Comparison of ENCODE assay signal across 12 mouse cellular contexts in genomic region chr15:78438018-78438394, GRCm38 (mm10). TPM values are rescaled to one million over a fixed set of nuclear protein-coding genes. Genes with fewer than 3 reads are reported as not detected.
DNase-seq lines count a peak whose midpoint lies in the region; ATAC-seq and TF ChIP-seq lines count a peak whose summit lies in the region.
"Had no signal": no experiment of that assay in that cellular context is flagged by ENCODE, and none has a peak within 500 bp of the region (broad histone marks: within the 10 kb centered on the region; RNA-seq: fewer than 3 reads in every experiment).

No protein-coding gene starts in this region.

- WGBS in heart, embryonic 14.5 days: 30% methylated on average over 4 of the region's 4 CpGs
- 33% methylated on average over 4 of the region's 4 CpGs for WGBS in midbrain, embryonic 10.5 days
- WGBS in midbrain, embryonic 15.5 days: 50% methylated on average over 4 of the region's 4 CpGs
- WGBS in embryonic facial prominence, embryonic 10.5 days: 38% methylated on average over 4 of the region's 4 CpGs
- 42% methylated on average over 4 of the region's 4 CpGs for WGBS in olfactory bulb, adult 2 months

- no peak for TF ChIP-seq CTCF in olfactory bulb, adult 2 months (IDR thresholded peaks at IDR 0.05; ENCODE audit: insufficient read depth, low read depth, low read length)

- H3K4me2 ChIP-seq in heart, embryonic 14.5 days (ENCODE audit: low read length): no peak overlapping the region
- H3K4me2 ChIP-seq in midbrain, embryonic 15.5 days: no peak overlapping the region

- no peak overlapping the region for H3K4me3 ChIP-seq in heart, embryonic 14.5 days (ENCODE audit: control insufficient read depth in 1 of 2, insufficient read depth in 1 of 2, low read depth in 1 of 2, low read length in 2 of 2)
- 0 out of 2 replicates have a peak overlapping the region, but pooled peaks have one; percentile 50 for H3K4me3 ChIP-seq in midbrain, embryonic 10.5 days
- no peak overlapping the region for H3K4me3 ChIP-seq in midbrain, embryonic 15.5 days
- H3K4me3 ChIP-seq in embryonic facial prominence, embryonic 10.5 days: 0 out of 2 replicates have a peak overlapping the region, but pooled peaks have one; percentile 52
- H3K4me3 ChIP-seq in olfactory bulb, adult 2 months (ENCODE audit: insufficient read depth, low read depth, low read length): no peak overlapping the region

- peak overlapping the region; percentile 51; the same call in 1 of the 2 replicates for H3K9ac ChIP-seq in heart, embryonic 14.5 days (ENCODE audit: low read length)
- H3K9ac ChIP-seq in midbrain, embryonic 15.5 days: no peak overlapping the region

- no peak for DNase-seq in heart, adult 9 months (ENCODE audit: low spot score in 2 of 2)
- DNase-seq in midbrain, embryonic 10.5 days (ENCODE audit: low spot score): no peak
- no peak for DNase-seq in embryonic facial prominence, embryonic 10.5 days (ENCODE audit: low spot score)
- no peak for DNase-seq in retina, embryonic 14.5 days (ENCODE audit: low spot score)
- DNase-seq: right cerebral cortex, postnatal 4 days had no signal

- no peak for TF ChIP-seq POLR2A in olfactory bulb, adult 2 months (IDR thresholded peaks at IDR 0.05; ENCODE audit: insufficient read depth, low read depth, low read length)

- no peak for ATAC-seq in heart, embryonic 14.5 days (ENCODE audit: insufficient number of reproducible peaks, insufficient read depth, low FRiP score, low read depth)
- no peak for ATAC-seq in midbrain, embryonic 15.5 days (replicated peaks)
- ATAC-seq in megakaryocyte-erythroid progenitor cell, adult 5-6 weeks (replicated peaks; ENCODE audit: low FRiP score, low TSS enrichment, poor library complexity, severe bottlenecking): no peak
- ATAC-seq: hindbrain, postnatal 0 days had no signal

- peaks cover 10% of the 10 kb centered on the region for H3K36me3 ChIP-seq in heart, embryonic 14.5 days (ENCODE audit: control insufficient read depth, insufficient read depth, low read length)
- peaks cover 39% of the 10 kb centered on the region for H3K36me3 ChIP-seq in midbrain, embryonic 10.5 days
- 0 out of 2 replicates have a peak, but pooled peaks cover 16% of the 10 kb centered on the region for H3K36me3 ChIP-seq in midbrain, embryonic 15.5 days (replicated peaks)
- peaks cover 30% of the 10 kb centered on the region for H3K36me3 ChIP-seq in embryonic facial prominence, embryonic 10.5 days (replicated peaks)

- H3K27ac ChIP-seq in heart, embryonic 14.5 days (replicated peaks in 1 of 2; ENCODE audit: control insufficient read depth in 1 of 2, insufficient read depth in 1 of 2, low read depth in 2 of 2, low read length in 2 of 2): peak overlapping the region; percentile 12 to 73; a peak in 3 of 4 replicates
- H3K27ac ChIP-seq in midbrain, embryonic 10.5 days (replicated peaks): peak overlapping the region; percentile 85
- H3K27ac ChIP-seq in midbrain, embryonic 15.5 days: no peak overlapping the region
- H3K27ac ChIP-seq in embryonic facial prominence, embryonic 10.5 days (replicated peaks): peak overlapping the region; percentile 81; the same call in 1 of the 2 replicates
- H3K27ac ChIP-seq in olfactory bulb, adult 2 months (ENCODE audit: insufficient read depth, low read depth, low read length): peak overlapping the region; percentile 13; the same call in 1 of the 2 replicates

- no peaks in the 10 kb centered on the region for H3K27me3 ChIP-seq in heart, embryonic 14.5 days (ENCODE audit: control insufficient read depth, insufficient read depth, low read length)
- H3K27me3 ChIP-seq in midbrain, embryonic 10.5 days (ENCODE audit: low read depth, poor library complexity, severe bottlenecking): peaks cover 36% of the 10 kb centered on the region
- H3K27me3 ChIP-seq in midbrain, embryonic 15.5 days (replicated peaks): peaks cover 3% of the 10 kb centered on the region; the same call in 1 of the 2 replicates
- peaks cover 31% of the 10 kb centered on the region for H3K27me3 ChIP-seq in embryonic facial prominence, embryonic 10.5 days (replicated peaks; ENCODE audit: low read depth, poor library complexity, severe bottlenecking)

- H3K4me1 ChIP-seq in heart, embryonic 14.5 days (ENCODE audit: control insufficient read depth in 2 of 2, insufficient read depth in 2 of 2, low read length in 2 of 2): peaks cover 22 to 37% of the 10 kb centered on the region in 2 experiments; a peak in 3 of 4 replicates
- peaks cover 76% of the 10 kb centered on the region for H3K4me1 ChIP-seq in midbrain, embryonic 10.5 days
- H3K4me1 ChIP-seq in midbrain, embryonic 15.5 days: peaks cover 24% of the 10 kb centered on the region
- H3K4me1 ChIP-seq in embryonic facial prominence, embryonic 10.5 days: peaks cover 72% of the 10 kb centered on the region
- peaks cover 69% of the 10 kb centered on the region for H3K4me1 ChIP-seq in olfactory bulb, adult 2 months (ENCODE audit: control insufficient read depth, insufficient read depth, low read length)

- H3K9me3 ChIP-seq in heart, embryonic 14.5 days (ENCODE audit: control insufficient read depth, low read length): no peaks in the 10 kb centered on the region
- H3K9me3 ChIP-seq in midbrain, embryonic 10.5 days (replicated peaks): no peaks in the 10 kb centered on the region
- H3K9me3 ChIP-seq in midbrain, embryonic 15.5 days: no peaks in the 10 kb centered on the region
- H3K9me3 ChIP-seq in embryonic facial prominence, embryonic 10.5 days: no peaks in the 10 kb centered on the region

RNA-seq across cellular contexts. Expression of gene Kctd17, which starts 9.6 kb away (rescaled TPM):
- 21.2 and 22.0 TPM in 2 replicates for polyA plus RNA-seq in heart, embryonic 14.5 days (2014; fragmentation: Nextera tagmentation; extraction: Ambion mirVana)
- 64.0 and 68.3 TPM in 2 replicates for polyA plus RNA-seq in midbrain, embryonic 10.5 days (2016; fragmentation: Nextera tagmentation; extraction: Ambion mirVana)
- 162 and 163 TPM in 2 replicates for polyA plus RNA-seq in midbrain, embryonic 15.5 days (2015; fragmentation: Nextera tagmentation; extraction: Ambion mirVana)
- 49.6 and 51.6 TPM in 2 replicates for polyA plus RNA-seq in embryonic facial prominence, embryonic 10.5 days (2016; fragmentation: Nextera tagmentation; extraction: Ambion mirVana)
- not detected in 2 replicates for polyA plus RNA-seq in olfactory bulb, adult 2 months (2012; ENCODE audit: insufficient read depth, insufficient read length, low replicate concordance, missing spikeins)
- total RNA-seq in megakaryocyte-erythroid progenitor cell, adult 5-6 weeks (2014; fragmentation: Nextera tagmentation): 0.82 TPM in 1 of 2 replicates, not detected in the other
- total RNA-seq in megakaryocyte-erythroid progenitor cell, adult 5-6 weeks (2017): 2.2 TPM in 1 of 2 replicates, not detected in the other

RNA-seq across cellular contexts. Expression of gene Tmprss6, which starts 30.4 kb away (rescaled TPM):
- 0.09 TPM in 1 of 2 replicates, not detected in the other for polyA plus RNA-seq in heart, embryonic 14.5 days (2014; fragmentation: Nextera tagmentation; extraction: Ambion mirVana)
- polyA plus RNA-seq in midbrain, embryonic 10.5 days (2016; fragmentation: Nextera tagmentation; extraction: Ambion mirVana): 0.21 and 0.52 TPM in 2 replicates
- polyA plus RNA-seq in midbrain, embryonic 15.5 days (2015; fragmentation: Nextera tagmentation; extraction: Ambion mirVana): 0.28 and 0.61 TPM in 2 replicates
- polyA plus RNA-seq in embryonic facial prominence, embryonic 10.5 days (2016; fragmentation: Nextera tagmentation; extraction: Ambion mirVana): 0.24 and 0.37 TPM in 2 replicates
- not detected in 2 replicates for polyA plus RNA-seq in olfactory bulb, adult 2 months (2012; ENCODE audit: insufficient read depth, insufficient read length, low replicate concordance, missing spikeins)
- total RNA-seq in megakaryocyte-erythroid progenitor cell, adult 5-6 weeks (2014; fragmentation: Nextera tagmentation): 0.96 TPM in 1 of 2 replicates, not detected in the other
- 0.46 TPM in 1 of 2 replicates, not detected in the other for total RNA-seq in megakaryocyte-erythroid progenitor cell, adult 5-6 weeks (2017)

RNA-seq across cellular contexts. Expression of gene Mpst, which starts 31.8 kb away (rescaled TPM):
- 1.9 and 2.2 TPM in 2 replicates for polyA plus RNA-seq in heart, embryonic 14.5 days (2014; fragmentation: Nextera tagmentation; extraction: Ambion mirVana)
- 0.61 and 1.6 TPM in 2 replicates for polyA plus RNA-seq in midbrain, embryonic 10.5 days (2016; fragmentation: Nextera tagmentation; extraction: Ambion mirVana)
- polyA plus RNA-seq in midbrain, embryonic 15.5 days (2015; fragmentation: Nextera tagmentation; extraction: Ambion mirVana): 4.3 and 5.3 TPM in 2 replicates
- polyA plus RNA-seq in embryonic facial prominence, embryonic 10.5 days (2016; fragmentation: Nextera tagmentation; extraction: Ambion mirVana): 0.98 and 1.1 TPM in 2 replicates
- not detected in 2 replicates for polyA plus RNA-seq in olfactory bulb, adult 2 months (2012; ENCODE audit: insufficient read depth, insufficient read length, low replicate concordance, missing spikeins)
- 18.7 and 23.2 TPM in 2 replicates for total RNA-seq in megakaryocyte-erythroid progenitor cell, adult 5-6 weeks (2014; fragmentation: Nextera tagmentation)
- total RNA-seq in megakaryocyte-erythroid progenitor cell, adult 5-6 weeks (2017): 37.0 and 41.1 TPM in 2 replicates

RNA-seq across cellular contexts. Expression of gene Tst, which starts 32.3 kb away (rescaled TPM):
- polyA plus RNA-seq in heart, embryonic 14.5 days (2014; fragmentation: Nextera tagmentation; extraction: Ambion mirVana): 18.2 and 18.9 TPM in 2 replicates
- polyA plus RNA-seq in midbrain, embryonic 10.5 days (2016; fragmentation: Nextera tagmentation; extraction: Ambion mirVana): 8.1 and 9.8 TPM in 2 replicates
- 11.5 and 15.6 TPM in 2 replicates for polyA plus RNA-seq in midbrain, embryonic 15.5 days (2015; fragmentation: Nextera tagmentation; extraction: Ambion mirVana)
- polyA plus RNA-seq in embryonic facial prominence, embryonic 10.5 days (2016; fragmentation: Nextera tagmentation; extraction: Ambion mirVana): 10.4 and 12.7 TPM in 2 replicates
- not detected in 2 replicates for polyA plus RNA-seq in olfactory bulb, adult 2 months (2012; ENCODE audit: insufficient read depth, insufficient read length, low replicate concordance, missing spikeins)
- total RNA-seq in megakaryocyte-erythroid progenitor cell, adult 5-6 weeks (2014; fragmentation: Nextera tagmentation): 6.4 and 10.2 TPM in 2 replicates
- 0.80 and 2.1 TPM in 2 replicates for total RNA-seq in megakaryocyte-erythroid progenitor cell, adult 5-6 weeks (2017)

RNA-seq across cellular contexts. Expression of gene Tex33, which starts 42.3 kb away (rescaled TPM):
- polyA plus RNA-seq in heart, embryonic 14.5 days (2014; fragmentation: Nextera tagmentation; extraction: Ambion mirVana): not detected in 2 replicates
- not detected in 2 replicates for polyA plus RNA-seq in midbrain, embryonic 10.5 days (2016; fragmentation: Nextera tagmentation; extraction: Ambion mirVana)
- not detected in 2 replicates for polyA plus RNA-seq in midbrain, embryonic 15.5 days (2015; fragmentation: Nextera tagmentation; extraction: Ambion mirVana)
- polyA plus RNA-seq in embryonic facial prominence, embryonic 10.5 days (2016; fragmentation: Nextera tagmentation; extraction: Ambion mirVana): not detected in 2 replicates
- not detected in 2 replicates for polyA plus RNA-seq in olfactory bulb, adult 2 months (2012; ENCODE audit: insufficient read depth, insufficient read length, low replicate concordance, missing spikeins)
- not detected in 2 replicates for total RNA-seq in megakaryocyte-erythroid progenitor cell, adult 5-6 weeks (2014; fragmentation: Nextera tagmentation)
- total RNA-seq in megakaryocyte-erythroid progenitor cell, adult 5-6 weeks (2017): not detected in 2 replicates
- total RNA-seq: hindbrain, postnatal 0 days; layer of hippocampus, postnatal 25 days had no signal
- polyA plus RNA-seq: cortical plate, adult 2 months; hindbrain, postnatal 0 days had no signal

Comparison
In these comparisons a context has a peak if more than half of its experiments do, and no peak if none do; other contexts are left out.
1. H3K4me3 ChIP-seq: peak in midbrain, embryonic 10.5 days (single experiment) and embryonic facial prominence, embryonic 10.5 days (single experiment); none in heart, embryonic 14.5 days (0 of 2), midbrain, embryonic 15.5 days (single experiment) and olfactory bulb, adult 2 months (single experiment).